Mouse (Mus musculus): ENCODE data around the gene Sbp.
A peak's percentile ranks its signal among the peaks of the same experiment; 100 is the strongest.
"Not testable (repeated sequence)": the region's sequence is repeated elsewhere in the genome, so short reads cannot be mapped to it uniquely, and the experiment has no call there.

Sbp gene

DNA sequence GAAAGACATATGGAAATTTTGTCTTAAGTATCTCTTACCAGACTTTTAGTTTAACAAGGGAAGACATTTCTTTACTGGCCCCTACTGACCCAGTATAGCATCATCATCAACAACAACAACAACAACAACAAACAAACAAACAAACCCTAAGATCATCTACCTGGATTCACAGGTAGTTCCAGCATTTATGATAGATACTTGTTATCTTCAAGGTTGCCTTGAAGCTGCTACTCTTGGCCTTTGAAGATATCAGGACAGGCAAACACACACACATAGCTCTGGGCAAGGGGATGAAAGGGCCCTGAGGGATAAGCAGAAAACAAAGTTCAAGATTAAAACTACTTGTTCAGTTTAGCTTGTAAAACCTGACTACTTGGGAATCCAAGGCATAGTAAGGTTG, at the start of gene Sbp:
TSS of gene Sbp (plus strand) at position 301 of the 400 bp plus-strand sequence.
- DNase-seq (ENCODE audit: low spot score) = no peak

DNA sequence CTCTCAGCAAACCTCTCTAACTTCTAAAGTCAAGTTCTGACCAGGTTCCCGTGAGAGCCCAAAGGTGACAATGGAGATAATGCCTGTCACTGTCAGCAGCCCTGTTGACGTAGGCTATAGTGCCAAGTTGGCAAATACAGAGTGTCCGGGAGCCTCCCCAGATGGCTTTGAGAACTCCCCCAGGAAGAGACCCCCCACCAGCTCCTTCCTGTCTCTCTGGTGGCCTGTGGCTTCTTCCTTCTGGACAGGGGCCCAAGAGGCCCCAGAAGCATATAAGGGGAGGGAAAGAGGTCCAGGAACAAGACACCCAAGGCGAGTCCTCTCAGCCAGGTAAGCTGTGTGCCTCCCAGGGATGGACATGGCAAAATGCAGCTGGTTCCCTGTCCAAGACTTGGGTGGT, 24.3 kb upstream of the Sbp start, which contains the start of gene Dcpp3:
TSS of gene Dcpp3 (plus strand) at position 301 of the 400 bp plus-strand sequence.
- DNase-seq (ENCODE audit: low spot score) = not testable (repeated sequence)

DNA sequence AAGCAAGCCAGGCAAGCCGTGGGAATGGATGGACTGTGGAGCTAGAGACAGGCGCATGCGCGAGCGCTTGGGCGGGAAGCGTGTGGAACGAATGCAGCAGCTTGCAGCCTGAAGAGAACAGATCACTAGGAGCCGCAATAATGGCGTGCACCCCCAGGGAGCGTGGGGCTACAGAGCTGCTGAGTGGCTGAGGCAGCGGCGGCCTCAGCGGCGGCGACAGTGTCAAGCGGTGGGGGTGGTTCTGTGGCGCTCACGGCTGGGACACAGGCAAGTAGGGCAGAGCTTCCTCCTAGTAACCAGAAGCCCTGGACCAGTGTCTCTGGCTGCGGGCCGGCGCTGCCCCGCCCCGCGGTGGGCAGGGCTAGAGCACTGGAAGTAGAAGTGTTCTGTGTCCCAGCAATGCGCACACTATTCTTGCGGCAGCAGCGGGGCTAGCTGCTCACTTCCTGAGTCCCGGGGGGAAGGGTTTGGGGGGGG, 16.9 kb upstream of the Sbp start:
- DNase-seq (ENCODE audit: low spot score) = peak; percentile 95

DNA sequence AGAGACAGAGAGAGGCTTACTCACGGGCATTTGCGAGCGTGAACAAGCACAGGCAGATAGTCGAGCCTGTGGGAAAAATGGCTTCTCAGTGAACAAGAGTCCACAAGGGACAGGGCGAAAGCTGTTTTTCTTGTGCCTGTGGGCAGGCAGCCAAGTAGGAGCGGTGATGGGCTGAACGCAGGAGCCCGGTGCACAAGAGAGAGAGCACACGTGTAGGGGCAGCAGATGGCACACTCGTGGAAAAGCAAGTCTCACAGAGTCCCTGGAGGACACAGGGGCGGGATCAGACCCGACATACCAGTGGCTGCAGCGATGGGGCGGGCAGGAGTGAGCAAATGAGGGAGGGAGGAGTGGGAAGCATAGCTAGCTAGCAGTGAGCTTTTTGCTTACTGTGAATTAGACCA, 16.4 kb upstream of the Sbp start:
- peak; percentile 83 for DNase-seq (ENCODE audit: low spot score)

DNA sequence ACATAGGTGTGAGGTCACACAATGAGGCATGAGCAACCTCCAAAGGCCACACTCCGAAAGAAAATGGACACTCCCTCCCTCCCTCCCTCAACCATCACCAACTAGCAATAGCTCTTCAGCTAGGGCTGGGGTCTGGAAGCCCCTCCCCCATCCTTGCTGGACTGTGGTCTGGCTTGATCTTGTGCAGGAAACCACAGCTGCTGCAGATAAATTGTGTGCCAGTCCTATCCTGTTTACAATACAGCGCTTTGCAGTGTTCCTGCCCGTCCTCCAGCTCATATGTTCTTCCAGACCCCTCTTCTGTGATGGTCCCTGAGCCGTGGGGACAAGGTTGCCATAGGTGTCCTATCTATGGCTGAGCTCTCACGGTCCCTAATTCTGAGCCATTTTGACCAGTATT, 10.3 kb upstream of the Sbp start:
- DNase-seq (ENCODE audit: low spot score) = no peak

DNA sequence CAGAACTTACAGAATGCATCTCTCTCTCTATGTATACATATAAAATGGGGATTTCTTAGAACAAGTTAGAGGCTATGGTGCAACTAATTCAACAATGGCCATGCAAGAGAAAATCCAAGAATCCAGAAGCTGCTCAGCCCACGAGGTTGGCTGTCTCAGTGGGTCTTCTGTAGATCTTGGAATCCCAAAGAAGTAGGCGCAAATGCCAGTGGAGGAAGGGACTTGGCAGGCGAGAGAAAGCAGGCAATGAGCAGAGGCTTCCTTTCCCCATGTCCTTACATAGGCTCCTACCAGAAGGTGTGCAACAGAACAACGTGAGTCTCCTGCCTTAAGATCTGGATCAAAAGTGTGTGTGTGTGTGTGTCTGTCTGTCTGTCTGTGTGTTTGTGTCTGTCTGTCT, 6.0 kb downstream of the Sbp start:
- DNase-seq (ENCODE audit: low spot score) = not testable (repeated sequence)

DNA sequence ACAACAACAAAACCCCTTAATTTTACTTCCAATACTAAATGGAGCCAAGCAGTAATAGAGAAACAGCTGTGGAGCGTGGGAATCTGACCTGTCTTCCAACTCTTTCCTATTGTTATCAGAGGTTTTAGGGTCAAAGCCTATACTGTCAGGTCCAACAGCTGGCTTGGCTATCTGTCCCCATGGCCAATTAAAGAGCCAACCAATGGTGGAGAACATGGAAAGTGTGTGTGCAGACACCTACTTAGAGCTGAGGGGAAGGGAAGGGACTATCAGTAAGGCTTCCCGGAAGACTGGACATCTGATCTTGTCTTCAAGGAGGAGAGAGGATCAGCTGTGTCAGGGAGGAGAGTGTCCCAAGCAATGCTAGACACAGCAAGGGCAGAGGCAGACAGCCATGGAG, 7.6 kb downstream of the Sbp start:
- no peak for DNase-seq (ENCODE audit: low spot score)

DNA sequence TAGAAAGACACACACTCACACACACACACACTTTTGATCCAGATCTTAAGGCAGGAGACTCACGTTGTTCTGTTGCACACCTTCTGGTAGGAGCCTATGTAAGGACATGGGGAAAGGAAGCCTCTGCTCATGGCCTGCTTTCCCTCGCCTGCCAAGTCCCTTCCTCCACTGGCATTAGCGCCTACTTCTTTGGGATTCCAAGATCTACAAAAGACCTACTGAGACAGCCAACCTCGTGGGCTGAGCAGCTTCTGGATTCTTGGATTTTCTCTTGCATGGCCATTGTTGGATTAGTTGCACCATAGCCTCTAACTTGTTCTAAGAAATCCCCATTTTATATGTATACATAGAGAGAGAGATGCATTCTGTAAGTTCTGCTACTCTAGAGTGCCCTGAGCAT, 9.4 kb downstream of the Sbp start:
- DNase-seq (ENCODE audit: low spot score) = not testable (repeated sequence)

DNA sequence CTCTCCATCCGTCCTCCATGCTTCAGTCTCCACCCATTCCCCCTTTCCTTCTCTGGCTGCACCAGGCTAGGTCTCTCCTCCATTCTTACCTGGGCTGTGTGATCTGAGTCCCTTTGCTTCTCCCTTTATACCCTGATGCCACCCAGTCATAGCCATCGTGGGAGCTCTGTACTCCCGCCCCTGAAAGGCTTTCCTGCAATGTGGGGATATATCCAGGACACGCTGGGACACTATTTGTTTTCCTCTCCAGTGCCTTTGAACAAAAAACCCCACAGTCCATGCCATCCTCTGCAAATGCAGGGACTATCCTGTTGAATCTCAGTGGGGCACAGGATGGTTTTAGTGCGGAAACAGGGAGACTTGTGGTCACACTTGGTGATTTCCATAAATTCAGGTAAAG, 13.7 kb downstream of the Sbp start, which contains the start of gene Sbpl:
TSS of gene Sbpl (minus strand) at position 101 of the 400 bp plus-strand sequence.
- no peak for DNase-seq (ENCODE audit: low spot score)

DNA sequence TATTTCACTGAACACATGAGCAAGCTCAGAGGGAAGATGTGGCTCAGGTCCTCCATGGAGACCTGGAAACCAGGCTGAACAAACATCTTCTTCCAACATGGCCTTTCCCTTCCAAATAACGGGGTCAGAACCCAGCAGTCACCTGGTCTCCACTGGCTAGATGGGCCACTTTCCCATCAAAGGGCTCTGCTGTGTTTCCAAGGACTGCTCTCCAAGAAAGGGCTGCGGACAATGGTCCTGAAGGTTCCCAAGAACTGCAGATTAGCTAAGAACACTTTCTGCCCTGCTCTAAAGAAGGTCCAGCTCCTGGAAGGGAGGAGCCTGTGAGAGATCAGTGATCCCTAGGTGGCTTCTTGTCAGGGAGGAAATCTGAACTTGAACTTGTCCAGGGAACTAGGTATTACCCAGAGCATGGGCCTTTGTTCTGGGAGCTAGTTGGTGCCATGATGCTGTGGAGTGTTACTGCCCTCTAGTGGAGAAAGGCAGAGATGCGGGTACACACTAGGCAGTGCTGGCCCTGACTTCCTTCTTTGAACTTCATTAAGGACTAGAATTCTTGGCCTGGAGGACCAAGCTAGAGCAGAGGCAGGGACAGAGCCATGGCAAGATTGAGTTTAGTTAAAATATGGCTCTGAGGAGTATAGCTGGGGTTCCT, 18.7 kb downstream of the Sbp start:
- peak; percentile 95 for DNase-seq (ENCODE audit: low spot score)

DNA sequence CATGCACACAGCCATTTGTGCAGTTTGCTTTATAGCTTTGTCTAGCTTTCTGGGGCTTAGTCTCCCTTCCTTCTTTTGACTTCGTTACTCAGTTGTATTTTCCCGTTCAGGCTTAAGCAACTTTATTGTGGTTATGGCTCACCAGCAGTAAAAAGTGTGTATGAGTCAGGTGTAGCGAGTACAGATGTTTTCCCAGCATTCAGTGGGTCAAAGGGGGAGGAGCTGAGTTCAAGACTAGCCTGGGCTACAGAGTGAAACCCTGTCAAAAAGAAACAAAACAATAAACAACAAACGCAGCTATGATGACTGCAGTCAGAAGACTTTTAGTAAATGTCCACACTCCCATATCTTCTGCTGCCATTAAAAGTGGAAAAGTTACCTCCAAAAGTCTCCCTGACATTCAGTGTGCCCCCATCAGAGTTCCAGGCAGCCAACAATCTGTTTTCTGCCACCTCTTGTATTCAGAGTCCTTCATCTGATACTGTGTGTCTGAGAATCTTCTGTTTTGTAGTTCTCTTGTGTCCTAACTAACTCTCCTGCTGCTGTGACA, 20.2 kb downstream of the Sbp start:
- no peak for DNase-seq (ENCODE audit: low spot score)

DNA sequence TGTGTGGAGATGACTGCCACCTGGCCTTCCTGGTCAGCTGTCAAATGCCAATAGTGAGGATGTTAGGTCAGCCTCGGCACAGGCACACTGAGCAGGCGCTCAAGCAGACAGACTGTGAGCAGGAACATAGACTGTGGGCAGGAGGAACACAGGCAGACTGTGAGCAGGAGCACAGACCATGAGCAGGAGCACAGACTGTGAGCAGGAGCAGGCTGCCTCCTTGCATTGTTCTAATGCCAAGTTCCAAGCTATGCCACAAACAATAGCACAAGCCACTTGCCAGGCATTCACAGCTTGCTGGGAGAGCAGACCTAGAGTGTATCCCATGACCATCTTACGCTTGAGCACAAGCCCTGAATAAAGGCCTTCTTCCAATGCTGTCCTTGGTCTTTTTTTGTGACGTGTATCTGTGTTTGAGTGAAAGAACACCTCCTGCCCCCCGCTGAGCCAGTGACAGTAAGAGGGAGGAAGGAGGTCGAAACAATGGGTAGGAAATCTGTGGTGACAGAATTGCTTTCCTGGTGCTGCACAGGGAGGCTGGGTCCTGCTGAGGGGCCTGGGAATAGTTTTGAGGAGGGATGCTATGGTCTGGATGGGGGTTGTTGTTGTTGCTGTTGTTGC, 24.4 kb downstream of the Sbp start:
- DNase-seq (ENCODE audit: low spot score) = no peak

DNA sequence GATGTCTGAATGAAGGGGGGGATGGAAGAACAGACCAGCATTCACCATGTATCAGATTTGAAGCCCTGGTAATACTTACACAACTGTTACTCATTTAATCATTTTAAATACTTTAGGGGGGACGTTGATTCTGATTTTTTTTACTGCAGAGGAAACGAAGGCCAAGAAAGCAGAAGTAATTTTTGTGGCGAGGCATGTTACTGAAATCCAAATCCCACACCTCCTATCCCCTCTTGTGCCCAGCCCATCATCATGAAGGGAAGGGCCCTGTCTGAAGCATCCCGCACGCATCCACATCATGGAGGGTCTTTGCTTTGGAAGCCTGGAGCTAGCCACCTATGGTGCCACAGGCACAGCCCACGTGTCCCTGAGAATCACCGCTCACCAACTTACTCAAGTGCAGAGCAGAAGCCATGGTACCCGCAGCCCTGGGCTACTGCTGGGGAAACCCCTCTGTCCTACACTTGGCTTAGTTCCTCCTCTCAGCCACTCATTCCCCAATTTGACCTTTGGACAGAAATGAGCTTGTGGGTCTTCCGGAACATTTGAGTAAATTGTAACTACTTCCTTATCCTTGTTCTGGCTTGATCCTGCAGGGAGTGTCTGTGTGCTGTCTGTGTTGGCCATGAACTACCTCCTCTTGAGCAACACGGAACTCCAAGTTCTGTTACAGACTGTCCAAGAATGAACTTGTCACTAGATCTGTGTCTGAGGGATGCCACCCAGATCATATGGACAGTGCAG, 25.4 kb downstream of the Sbp start:
- DNase-seq (ENCODE audit: low spot score) = no peak

DNA sequence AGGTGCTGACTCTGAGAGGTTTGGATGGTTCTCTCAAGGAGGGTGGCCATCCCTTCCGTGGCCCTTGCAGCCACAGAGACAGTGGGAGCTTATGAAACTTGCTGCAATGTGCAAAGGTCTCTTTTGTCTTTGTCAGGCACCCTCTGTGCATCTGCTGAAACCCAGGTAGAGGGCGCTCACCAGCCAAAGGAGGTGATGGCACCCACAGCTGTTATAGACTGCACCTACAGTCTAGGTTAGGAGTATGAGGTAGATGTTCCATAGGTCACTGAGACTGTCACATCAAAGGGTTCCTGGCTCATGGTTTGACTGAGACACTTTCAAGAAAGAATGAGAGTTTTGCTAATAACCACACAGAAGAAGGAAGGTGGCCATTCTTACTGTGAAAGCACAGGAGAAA, 27.3 kb downstream of the Sbp start:
- DNase-seq (ENCODE audit: low spot score) = no peak

DNA sequence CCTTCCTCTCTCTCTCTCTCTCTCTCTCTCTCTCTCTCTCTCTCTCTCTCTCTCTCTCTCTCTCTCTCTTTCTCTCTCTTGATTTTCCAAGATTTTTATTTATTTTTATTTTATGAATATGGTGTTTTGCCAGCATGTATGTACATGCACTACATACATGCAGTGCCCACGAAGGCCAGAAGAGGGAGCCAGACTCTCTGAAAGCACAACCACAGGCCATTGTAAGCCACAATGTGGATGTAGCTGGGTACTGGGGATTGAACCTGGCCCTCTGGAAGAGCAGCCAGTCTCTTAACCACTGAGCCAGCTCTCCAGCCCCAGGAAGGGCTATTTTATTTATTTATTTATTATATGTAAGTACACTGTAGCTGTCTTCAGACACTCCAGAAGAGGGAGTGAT, 27.8 kb downstream of the Sbp start:
- DNase-seq (ENCODE audit: low spot score) = peak; percentile 82

DNA sequence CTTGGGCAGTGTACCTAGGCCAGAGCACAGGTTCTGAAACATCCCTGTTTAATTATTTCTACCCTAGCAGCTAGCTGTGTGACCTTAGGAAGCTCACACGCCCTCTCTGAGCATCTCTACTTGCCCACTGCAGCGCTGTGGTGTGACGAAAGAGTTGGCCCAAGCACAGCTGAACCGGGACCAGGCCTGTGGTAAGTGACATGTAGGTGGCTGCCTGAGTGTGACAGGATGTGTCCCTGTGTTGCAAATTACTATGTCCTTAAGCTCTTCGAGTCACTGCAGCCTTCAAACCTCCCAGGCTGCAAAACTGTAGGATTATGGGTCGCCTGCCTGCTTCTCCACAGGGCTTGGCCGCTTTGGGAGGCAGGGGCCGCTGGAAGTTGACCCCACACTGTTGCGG, 29.8 kb downstream of the Sbp start:
- DNase-seq (ENCODE audit: low spot score) = no peak

DNA sequence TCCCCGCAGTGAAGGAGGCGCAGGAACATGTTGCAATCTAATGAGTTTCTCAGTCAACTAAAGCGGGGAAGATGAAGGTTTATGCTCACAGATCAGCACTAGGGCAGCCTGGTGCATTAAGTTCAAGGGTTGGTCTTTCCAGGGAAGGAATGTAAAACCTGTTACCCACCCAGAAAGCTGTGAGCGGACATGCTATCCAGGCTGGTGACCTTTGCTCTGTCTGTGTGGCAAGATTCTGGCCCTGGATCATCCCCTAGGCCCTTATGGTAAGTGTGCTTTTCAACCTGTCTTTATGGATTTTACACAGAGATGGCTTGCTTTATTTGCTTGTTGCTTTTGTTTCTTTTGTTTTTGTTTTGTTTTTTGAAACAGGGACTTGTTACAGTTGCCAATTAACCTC, 35.2 kb downstream of the Sbp start:
- DNase-seq (ENCODE audit: low spot score) = no peak

DNA sequence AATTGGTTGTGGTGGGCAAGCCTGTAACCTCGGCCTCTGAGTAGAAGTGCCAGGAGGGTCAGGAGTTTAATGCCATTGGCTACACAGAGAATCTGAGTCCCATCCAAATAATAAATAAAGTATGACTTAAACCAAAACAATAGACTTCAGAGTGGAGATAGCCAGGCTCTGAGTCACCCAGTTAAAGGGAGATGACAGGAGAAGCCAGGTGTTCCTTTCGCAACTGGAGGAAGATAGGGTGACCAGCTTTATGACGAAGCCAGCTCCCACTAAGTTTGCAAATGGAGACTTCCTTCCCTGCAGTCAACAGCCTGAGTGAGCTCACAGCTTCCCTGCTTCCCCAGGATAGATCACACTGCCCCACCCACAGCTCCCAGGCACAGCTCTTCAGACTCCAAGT, 38.0 kb downstream of the Sbp start:
- no peak for DNase-seq (ENCODE audit: low spot score)

DNA sequence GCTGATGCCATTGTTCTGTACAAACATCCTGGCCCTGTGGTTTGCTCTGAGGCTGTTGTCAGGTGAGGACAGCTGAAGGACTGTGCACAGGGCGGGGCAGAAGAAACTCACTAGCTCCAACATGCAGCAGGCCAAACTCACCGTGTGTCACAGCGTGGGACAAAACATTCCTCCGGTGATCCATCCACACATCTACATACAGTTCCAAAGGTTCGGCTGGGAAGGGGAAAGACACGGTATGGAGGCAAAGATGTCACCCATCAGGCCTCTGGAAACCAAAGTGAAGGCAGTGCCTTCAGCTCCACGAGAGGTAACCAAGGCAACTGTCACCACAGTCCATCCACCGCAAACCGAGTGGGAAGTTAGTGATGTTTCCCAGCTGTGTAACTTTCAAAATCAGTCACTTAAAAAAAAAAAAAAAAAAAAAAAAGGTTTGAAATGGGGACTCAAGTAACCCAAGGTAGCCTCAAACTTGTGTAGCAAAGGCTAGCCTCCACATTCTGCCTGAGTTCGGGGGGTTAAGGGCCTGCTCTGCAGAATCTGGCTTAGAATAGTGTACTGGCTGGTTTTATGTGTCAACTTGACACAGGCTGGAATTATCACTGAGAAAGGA, 38.9 kb downstream of the Sbp start, which contains the start of gene Prss30:
TSS of gene Prss30 (minus strand) at position 270 of the 613 bp plus-strand sequence.
- no peak for DNase-seq (ENCODE audit: low spot score)

DNA sequence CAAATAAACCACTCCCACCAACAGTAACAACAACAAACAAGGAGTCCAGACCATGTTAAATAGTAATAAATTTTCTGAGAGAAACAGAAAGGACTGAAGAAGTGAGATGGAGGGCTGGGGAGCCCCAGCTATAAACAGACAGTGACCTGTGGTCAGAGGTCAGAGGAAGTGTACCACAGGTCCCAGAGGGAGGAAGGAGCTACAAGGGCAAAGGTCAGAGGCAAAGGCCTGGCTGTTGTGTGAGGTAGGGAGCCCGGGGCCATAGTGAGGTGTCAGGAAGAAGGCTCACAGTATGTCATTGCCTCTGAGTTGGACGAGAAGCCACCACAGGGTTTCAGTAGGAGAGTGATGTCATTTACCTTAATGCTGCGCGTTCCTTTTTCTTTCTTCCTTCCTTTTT, 41.4 kb downstream of the Sbp start:
- DNase-seq (ENCODE audit: low spot score) = peak; percentile 21

DNA sequence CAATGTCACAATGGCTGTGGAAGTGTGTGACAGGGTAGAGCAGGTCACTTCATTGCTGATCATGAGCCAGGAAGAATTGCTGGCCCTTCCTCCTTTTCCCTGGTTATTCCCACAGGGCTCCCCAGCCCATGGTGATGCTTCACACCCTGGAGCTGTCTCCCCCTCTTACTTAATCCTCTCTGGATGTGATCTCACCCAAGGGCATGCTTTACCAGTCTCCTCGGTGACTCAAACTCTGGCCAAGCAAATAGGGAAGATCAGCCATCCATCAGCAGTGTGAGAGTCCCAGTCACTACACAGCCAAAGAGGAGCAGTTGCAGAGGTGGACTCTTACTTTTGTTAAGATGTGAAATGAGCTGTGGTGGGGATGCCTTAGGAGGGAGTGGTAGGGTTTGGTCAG, 43.5 kb downstream of the Sbp start:
- no peak for DNase-seq (ENCODE audit: low spot score)

DNA sequence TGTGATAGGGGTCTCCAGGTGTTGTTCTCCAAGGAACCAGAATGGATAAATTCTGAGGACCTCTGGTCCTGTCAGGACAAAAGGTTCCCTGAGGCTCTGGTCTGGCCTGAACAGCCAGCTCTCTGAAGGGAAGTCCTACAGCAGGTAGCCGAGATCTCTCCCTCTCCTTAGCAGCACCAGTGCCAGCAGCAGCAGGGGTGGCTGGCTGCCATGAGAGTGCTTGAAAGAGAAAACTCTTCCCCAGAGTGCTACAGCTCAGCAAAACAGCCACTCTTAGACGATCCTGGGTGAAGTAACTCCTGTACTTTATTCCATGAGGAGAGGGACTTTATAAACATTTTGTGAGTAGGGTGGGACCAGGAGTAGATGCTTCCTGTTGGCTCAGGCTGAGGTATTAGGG, 48.3 kb downstream of the Sbp start:
- no peak for DNase-seq (ENCODE audit: low spot score)

Measured in embryo, embryonic 10.5 days (tissue).